Mouse (Mus musculus) heart, adult 9 months (tissue): ENCODE measurements around the gene Prkg1.

ENCODE experiments used
- DNase-seq, 2 experiments: peaks; one replicate each; pipeline ENCODE4 v3.0.0; 2022; ENCODE audit warnings: low spot score in 2 of 2

Prkg1 gene

DNA sequence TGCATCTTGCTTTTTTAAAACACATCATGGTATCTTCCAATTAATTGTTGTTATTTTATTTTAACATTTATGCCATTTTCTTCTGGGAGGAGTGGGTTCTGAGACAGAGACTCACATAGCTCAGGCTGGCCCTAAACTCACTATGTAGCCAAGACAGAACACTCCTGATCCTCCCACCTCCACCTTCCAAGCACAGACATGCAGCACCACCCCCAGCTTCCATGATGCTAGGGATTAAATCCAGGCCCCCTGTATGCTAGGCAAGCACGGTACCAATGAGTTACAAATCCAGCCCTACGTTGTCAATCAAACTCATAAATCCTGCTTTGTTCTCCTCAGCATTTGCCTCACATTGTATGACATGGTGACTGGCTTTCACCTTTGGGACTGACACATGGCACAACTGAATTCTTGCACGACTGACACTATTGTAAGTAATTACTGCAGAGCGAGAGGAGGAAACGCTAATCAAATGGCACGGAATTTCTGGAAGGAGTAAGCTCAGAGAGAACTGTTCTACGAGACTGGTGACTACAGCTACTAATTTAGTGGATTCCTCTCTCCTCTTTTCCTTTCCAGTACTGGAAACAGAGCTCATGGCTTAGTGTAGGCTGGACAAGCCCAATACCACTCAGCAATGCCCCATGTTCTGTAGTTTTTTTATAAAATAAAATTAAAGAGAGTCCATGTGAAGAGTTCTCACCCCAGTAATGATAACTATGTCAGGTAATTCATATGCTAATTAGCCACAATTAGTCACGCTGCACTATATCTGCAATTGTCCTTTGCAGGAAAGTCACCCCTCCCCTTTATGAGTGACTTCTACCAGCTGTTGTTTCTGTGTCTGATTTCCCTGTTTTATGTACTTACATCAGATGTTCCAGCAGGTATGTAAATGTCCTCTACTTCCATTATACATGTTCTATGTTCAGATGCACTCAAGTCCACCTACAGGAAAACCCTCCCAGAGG is 133.6 kb downstream of the Prkg1 start:
- DNase-seq: no peak

GRCm38 (mm10) chr19:31621716-31622115 is 143.1 kb downstream of the Prkg1 start:
- no peak for DNase-seq

GRCm38 (mm10) chr19:31616830-31617229 is 148.0 kb downstream of the Prkg1 start:
- DNase-seq: no peak

- no peak for DNase-seq
These were observed 148.7 kb downstream of the Prkg1 start for GRCm38 (mm10) chr19:31616159-31616558.

DNA sequence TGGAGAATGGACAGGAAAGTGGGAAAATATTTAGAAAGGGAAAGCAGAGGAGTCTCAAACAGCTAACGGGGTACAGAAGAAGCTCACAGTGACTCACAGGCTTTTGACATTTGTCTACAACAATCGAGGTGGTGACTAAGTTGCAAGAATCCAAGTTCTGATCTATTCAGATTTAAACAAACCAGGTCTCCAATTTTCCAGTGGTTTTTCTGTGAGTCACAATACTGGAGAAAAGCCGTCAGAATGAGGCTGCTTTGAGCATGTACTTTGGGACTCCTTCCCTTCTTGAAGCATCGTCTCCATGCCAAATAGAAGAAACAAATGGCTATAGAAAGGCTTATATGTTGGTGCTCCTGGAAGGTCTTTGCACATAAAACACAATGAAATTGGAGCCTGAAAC is 151.7 kb downstream of the Prkg1 start:
- DNase-seq: no peak

GRCm38 (mm10) chr19:31602578-31602977 is 162.3 kb downstream of the Prkg1 start:
- DNase-seq: no peak

DNA sequence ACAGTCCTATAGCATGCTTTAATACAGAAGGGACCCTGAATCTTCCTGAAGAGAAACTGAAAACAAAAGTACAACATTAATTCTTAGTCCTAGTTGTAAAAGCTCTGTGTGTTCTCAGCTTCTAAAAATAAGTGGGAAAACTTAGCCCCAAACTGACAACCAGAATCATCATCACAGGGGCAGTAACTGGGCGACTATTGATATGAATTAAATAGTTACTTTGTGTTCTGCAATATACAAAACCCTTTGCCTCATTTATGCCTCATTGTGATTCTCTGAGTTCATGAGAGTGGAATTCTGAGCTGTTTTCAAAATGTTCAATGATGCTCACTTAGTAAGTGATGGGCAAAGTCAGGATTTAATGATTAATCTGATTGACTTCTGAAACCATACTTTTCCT is 170.8 kb downstream of the Prkg1 start:
- no peak for DNase-seq

DNA sequence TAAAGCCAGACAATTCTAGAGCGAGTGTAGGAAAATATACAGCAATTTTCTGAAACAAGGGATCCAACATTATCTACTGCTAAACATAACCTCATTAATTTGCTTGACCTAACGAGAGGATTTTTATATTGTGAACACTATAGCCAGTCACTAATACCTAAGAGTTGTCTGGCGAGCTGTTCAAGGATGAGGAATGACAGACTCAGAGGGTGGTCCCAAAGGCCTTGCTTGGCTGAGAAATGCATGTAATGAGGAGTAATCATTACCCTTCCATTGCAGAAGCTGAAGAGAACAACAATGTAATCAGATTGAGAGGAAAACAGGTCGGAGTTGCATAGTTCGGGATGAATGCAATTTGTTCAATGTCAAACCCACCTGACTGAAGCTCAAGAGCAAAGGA is 174.1 kb downstream of the Prkg1 start:
- no peak for DNase-seq

- no peak for DNase-seq
These were observed 187.7 kb downstream of the Prkg1 start for GRCm38 (mm10) chr19:31577092-31577491.

DNA sequence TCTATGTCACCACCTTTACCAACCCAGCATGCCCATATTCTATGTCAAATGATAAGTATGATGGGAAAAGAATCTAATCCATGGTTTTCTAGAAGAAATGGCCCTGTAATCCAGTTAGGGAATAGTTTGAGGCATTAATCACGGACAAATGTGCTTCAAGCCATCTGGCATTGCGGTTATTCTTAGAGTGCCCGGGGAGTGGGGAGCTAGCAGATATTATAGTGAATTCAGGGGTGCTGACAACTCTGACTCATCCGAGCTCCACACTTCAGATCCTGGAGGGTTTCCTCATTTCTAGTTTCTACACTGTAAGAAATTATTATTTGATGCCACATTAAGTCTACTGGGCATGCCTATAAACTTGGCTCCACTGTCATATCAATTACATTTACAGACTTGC is 200.5 kb downstream of the Prkg1 start:
- DNase-seq: no peak

DNA sequence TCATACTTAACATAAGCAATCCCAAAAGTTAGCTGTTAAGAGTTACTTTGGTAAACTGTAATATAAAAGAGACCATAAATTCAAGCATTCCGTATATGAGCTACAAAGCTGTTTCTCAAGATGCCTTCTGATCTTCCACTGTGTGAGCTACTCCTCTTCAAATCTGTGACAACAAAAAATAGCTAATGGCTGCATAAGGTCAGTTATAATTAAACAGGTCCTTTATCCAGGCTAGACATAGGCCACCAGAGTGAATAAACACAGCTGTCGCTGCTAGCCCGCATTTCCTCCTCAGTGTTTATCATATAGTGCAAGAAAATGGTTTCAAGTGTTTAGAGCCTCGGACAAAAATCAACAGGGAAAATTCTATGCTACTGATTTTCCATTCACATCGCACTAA is 218.8 kb downstream of the Prkg1 start:
- no peak for DNase-seq

- DNase-seq: peak in 1 of 2 experiments; percentile 3
These were observed 233.5 kb downstream of the Prkg1 start for GRCm38 (mm10) chr19:31531249-31531740.

- peak; percentile 2 to 6 for DNase-seq
These were observed 234.2 kb downstream of the Prkg1 start for GRCm38 (mm10) chr19:31530616-31531015.

- no peak for DNase-seq
These were observed 234.9 kb downstream of the Prkg1 start for GRCm38 (mm10) chr19:31529890-31530289.

- no peak for DNase-seq
These were observed 250.3 kb downstream of the Prkg1 start for GRCm38 (mm10) chr19:31514490-31514889.

DNA sequence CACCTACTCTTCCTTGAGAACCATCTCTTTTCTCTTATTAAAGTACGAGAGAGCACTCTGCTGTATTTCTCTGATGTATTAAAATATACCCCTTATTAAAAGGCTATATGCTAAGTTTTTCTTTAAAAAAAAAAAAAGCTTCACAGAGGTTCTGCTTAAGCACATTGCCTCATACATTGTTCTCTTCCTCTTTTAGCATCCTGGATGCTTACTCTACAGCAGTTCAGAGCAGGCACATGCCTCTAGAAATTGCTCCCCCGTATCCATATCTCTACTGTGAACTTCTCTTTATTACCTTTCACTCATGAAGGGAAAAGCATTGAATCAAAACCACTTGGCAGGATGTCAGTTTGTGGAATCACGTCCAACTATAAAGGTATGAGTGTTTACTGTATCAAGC is 257.0 kb downstream of the Prkg1 start:
- no peak for DNase-seq

DNA sequence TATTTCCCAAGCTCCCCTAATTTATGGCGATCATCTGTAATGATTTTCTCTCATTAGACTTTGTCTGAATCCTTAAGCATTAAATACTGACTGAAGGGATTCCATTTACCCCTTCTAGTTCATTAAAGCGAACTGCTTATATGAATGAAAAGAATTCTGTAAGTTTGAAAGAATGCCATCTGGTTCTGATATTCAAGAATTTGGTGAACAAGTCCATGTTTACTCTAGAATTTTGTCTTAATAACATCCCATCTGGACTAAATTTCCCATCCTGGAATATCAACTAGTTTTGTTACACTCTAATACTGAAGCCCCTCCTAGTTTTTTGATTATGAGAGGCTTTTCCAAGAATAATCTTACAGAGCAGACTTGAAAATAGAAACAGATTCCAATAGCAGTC is 258.5 kb downstream of the Prkg1 start:
- no peak for DNase-seq

- DNase-seq: no peak
These were observed 259.8 kb downstream of the Prkg1 start for GRCm38 (mm10) chr19:31505041-31505440.

DNA sequence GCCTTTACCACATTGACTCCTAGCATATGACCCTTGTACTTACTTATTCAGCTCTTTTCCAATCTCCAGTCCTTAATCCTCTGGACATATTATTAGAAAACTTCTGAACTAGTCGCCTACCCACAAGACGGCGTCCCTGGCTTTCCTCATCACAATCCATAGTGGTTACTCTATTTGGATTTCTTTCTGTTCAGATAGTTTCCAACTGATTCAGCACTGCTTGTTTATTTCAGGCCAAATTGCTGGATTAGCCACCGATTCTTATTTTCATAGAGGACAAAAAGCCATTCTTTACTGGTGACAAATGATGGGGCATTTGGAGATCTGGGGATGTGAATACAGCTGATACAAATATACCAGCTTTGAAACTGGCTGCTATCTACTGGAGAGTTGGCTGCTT is 267.4 kb downstream of the Prkg1 start:
- no peak for DNase-seq

DNA sequence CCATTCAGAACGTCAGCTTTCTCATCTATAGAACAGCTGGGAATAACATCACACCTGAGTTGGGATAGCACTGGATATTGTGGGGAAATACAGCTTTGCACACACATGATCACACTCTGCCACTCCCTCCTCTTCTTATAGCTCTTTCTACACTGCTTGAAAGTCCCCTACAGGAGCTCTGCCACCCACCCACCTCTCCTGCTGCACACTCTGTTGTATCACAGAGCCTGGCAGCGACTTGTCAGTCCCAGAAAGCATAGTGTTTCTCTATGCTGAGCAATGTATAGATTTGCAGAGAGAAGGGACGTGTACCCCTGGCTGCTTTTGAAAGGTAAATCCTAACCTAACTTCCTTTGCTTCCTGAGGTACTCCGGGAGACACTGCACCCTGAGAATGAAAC is 275.2 kb downstream of the Prkg1 start:
- no peak for DNase-seq

GRCm38 (mm10) chr19:31471766-31472165 is 293.1 kb downstream of the Prkg1 start:
- peak; percentile 33 to 44 for DNase-seq

DNA sequence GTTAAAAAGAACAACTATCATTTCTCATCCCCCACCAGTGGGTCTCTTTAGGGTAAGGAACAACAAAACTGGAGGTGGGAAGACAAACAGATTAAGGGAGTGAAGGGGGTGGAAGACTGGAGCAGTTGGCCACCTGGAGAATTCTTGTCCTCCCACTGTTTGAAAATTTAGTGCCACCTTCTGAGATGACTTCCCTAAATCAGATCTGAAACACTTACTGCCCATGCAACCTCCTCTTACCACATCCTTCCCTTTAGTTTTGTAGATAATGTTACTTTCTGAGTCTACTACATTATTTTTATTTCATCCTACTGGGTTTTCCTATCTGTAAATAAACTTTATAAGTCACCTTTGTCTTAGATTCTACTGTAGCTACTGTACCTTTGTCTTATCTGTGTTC is 304.6 kb downstream of the Prkg1 start:
- no peak for DNase-seq

- DNase-seq: no peak
These were observed 320.7 kb downstream of the Prkg1 start for GRCm38 (mm10) chr19:31444101-31444500.
